Mouse (Mus musculus) heart, adult 2 months (tissue): Measurements from ENCODE around the gene Psapl1.

ENCODE experiments used
- CTCF ChIP-seq: fragments of 200-600 bp; IDR thresholded peaks from 2 replicates; pipeline ENCODE4 v1.8.1; 2022; ENCODE audit warnings: antibody characterized with exemption, mild to moderate bottlenecking, moderate library complexity
- EP300 ChIP-seq: fragments of 200-500 bp; IDR thresholded peaks from 2 replicates; pipeline ENCODE4 v1.6.1; 2011; ENCODE audit warnings: low read depth, low read length, control low read depth; ENCODE audit not compliant: insufficient read depth
- POLR2A ChIP-seq: fragments of 200-500 bp; IDR thresholded peaks from 2 replicates; pipeline ENCODE4 v1.6.1; 2011; ENCODE audit warnings: mild to moderate bottlenecking, low read depth, low read length, control low read depth; ENCODE audit not compliant: insufficient read depth

GRCm38 (mm10) chr5:36226296-36226695 is 22.5 kb downstream of the Psapl1 start:
- TF ChIP-seq POLR2A (no peak), CTCF (no peak), EP300 (no peak)
